Mouse (Mus musculus) small intestine, adult 2 months (tissue): ENCODE results near the gene Noto.

Experiments
- CTCF ChIP-seq: fragments of 200-500 bp; IDR thresholded peaks from 2 replicates; pipeline ENCODE4 v1.5.1; 2012; ENCODE audit warnings: low read depth, mild to moderate bottlenecking, control low read depth, inconsistent platforms, low read length, moderate library complexity, mixed read lengths; ENCODE audit not compliant: insufficient replicate concordance, insufficient read length; ENCODE audit errors: extremely low read depth
- POLR2A ChIP-seq: fragments of 200-500 bp; IDR thresholded peaks from 2 replicates; pipeline ENCODE4 v1.6.1; 2012; ENCODE audit warnings: low read depth, mild to moderate bottlenecking, control low read depth, inconsistent platforms, low read length, moderate library complexity

DNA sequence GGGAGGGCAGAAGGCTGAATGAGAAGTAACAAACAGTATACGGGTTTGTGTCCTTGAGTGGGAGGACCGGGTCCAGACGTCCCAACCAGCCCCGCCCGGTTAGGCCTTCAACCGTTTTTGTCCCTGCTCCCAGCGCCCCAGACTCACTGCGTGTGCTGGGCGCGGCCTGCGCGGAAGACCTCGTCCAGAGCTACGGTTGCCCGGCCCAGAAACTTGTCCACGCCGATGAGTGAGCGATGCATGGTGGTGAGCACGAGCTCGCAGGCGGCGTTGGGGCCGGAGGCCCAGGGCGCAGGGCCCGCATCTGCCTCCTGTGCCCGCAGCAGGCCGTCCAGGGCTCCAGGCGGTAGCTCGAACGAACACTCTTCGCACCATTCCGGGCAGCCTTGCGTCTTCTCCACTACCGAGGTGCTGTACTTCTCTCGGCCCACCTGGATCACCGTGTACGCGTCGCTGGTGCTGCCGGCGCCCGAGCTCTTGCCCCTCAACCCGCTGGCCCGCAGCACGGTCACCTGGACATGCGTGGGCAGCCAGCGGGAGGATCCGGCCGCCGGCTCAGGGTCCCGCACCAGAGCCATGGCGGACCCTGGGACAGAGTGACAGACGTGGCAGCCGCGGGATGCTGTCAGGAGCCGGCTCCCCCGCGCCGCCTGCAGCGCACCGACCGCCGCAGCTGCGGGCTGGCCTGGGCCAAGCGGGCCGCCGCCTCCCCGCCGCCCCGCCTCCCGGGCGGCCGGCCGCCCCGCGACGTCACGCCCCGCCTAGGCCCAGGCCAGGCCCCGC lies 49.5 kb upstream of the Noto start, which contains the start of gene Rab11fip5:
- no peak for TF ChIP-seq CTCF
- no peak for TF ChIP-seq POLR2A
